Mouse (Mus musculus): ENCODE measurements at regions not wholly inside any gene's neighbourhood (a gene's known extent, or its start where the extent isn't known, plus 50 kb on each side); places are given as distances from the start of the nearest gene placed in this dataset.

DNA sequence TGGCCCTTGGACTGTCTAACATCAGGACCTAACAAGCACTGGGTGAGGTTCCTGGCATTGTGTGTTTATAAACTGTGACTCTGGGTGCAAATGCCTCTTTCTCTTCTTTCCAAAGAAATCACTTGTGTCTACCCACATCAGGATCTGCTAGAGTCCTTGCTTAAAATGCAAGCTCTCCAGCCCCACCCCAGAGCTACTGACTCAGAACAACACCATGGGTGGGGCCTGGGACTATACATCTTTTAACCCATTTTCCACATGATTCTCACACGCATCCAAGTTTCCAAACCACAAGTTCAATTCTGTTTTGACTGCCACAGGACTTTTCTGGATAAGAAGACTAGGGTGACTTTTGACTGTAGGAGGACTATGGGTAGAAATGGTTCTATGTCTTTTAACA lies 88.7 kb upstream of the 4930412O13Rik start:
- no peak for ATAC-seq (ENCODE audit: low FRiP score, low read depth)
- no peak overlapping the region for H3K4me3 ChIP-seq
- H3K36me3 ChIP-seq: no peaks in the 10 kb centered on the region
- 0 out of 2 replicates have a peak, but pooled peaks cover 5% of the 10 kb centered on the region for H3K4me1 ChIP-seq
- H3K9me3 ChIP-seq: no peaks in the 10 kb centered on the region
- WGBS: 97% methylated on average over 1 of the region's 1 CpGs
- no peaks in the 10 kb centered on the region for H3K27me3 ChIP-seq
- H3K27ac ChIP-seq (replicated peaks): no peak overlapping the region
- no peak overlapping the region for H3K4me2 ChIP-seq (replicated peaks)
- no peak overlapping the region for H3K9ac ChIP-seq (replicated peaks)

DNA sequence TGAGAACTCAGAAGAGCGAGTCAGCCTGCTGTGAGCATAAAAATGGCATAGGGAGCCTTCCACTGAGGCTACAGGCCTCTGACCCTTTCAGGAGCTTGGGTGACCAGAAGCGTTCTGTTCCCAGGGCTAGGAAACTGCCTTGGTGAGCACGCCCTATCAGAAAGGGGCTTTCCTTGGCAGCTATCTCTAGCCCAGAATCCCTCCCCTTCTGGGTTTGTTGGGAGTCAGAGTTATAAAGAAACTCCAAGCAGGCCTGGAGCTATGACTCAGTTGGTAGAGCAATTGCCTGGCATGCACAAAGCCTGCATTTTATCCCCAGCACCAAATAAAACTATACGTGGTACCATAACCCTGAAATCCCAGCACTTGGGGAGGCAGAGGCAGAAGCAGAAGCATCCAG lies 85.7 kb upstream of the 4930412O13Rik start:
- H3K4me3 ChIP-seq: no peak overlapping the region
- 67% methylated on average over 4 of the region's 4 CpGs for whole genome bisulfite sequencing
- no peak overlapping the region for H3K27ac ChIP-seq (replicated peaks)
- no peak overlapping the region for H3K4me2 ChIP-seq (replicated peaks)
- 0 out of 2 replicates have a peak, but pooled peaks cover 5% of the 10 kb centered on the region for H3K4me1 ChIP-seq
- H3K9me3 ChIP-seq: no peaks in the 10 kb centered on the region
- H3K36me3 ChIP-seq: no peaks in the 10 kb centered on the region
- no peak overlapping the region for H3K9ac ChIP-seq (replicated peaks)
- H3K27me3 ChIP-seq: no peaks in the 10 kb centered on the region
- no peak for ATAC-seq (ENCODE audit: low FRiP score, low read depth)

DNA sequence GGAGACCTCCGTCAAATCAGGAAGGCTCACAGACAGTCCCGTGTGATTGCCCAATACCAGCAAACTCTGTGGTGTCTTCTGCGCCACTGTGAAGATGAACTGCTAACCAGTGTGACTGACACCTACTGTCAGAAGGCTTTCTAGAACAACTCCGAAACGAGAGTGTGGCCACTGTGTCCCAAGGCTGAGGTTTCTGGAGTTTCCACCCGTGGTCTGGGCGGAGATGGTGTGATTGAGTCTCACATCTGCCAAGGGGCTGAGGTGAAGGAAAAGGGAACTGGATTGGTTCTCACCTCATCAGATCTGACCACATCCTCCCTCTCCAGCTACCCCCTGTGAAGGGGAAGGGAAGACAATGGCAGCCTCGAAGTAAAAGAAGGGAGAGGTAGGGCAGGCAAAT lies 79.6 kb upstream of the 4930412O13Rik start:
- H3K4me2 ChIP-seq (replicated peaks): no peak overlapping the region
- H3K27ac ChIP-seq (replicated peaks): no peak overlapping the region
- no peaks in the 10 kb centered on the region for H3K36me3 ChIP-seq
- H3K4me1 ChIP-seq: no peaks in the 10 kb centered on the region
- H3K4me3 ChIP-seq: no peak overlapping the region
- H3K9ac ChIP-seq (replicated peaks): no peak overlapping the region
- no peaks in the 10 kb centered on the region for H3K9me3 ChIP-seq
- ATAC-seq (ENCODE audit: low FRiP score, low read depth): no peak
- H3K27me3 ChIP-seq: no peaks in the 10 kb centered on the region
- 82% methylated on average over 8 of the region's 8 CpGs for WGBS

DNA sequence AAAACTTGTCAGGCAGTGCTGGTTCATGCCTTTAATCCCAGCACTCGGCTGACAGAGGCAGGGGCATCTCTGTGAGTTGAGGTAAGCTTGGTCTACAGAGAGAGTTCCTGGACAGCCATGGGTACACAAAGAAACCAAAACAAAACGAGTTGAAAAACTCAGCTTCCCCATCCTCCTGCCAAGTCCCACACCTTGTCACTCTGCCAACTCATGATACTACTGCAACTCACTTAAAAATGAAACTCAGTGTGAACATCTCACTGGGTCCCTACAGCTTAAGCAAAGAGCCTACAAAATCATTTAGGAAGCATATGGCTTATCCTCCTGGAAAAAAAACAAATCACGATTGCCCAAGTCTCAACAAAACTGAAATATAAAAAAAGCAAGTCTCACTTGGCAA lies 76.7 kb upstream of the 4930412O13Rik start:
- ATAC-seq (ENCODE audit: low FRiP score, low read depth): no peak
- Histone ChIP-seq H3K9ac (replicated peaks) (no peak overlapping the region), H3K4me2 (replicated peaks) (no peak overlapping the region), H3K36me3 (no peaks in the 10 kb centered on the region), H3K9me3 (no peaks in the 10 kb centered on the region), H3K27ac (replicated peaks) (no peak overlapping the region), H3K27me3 (no peaks in the 10 kb centered on the region), H3K4me3 (no peak overlapping the region), H3K4me1 (no peaks in the 10 kb centered on the region)
- WGBS: 67% methylated on average over 3 of the region's 3 CpGs

DNA sequence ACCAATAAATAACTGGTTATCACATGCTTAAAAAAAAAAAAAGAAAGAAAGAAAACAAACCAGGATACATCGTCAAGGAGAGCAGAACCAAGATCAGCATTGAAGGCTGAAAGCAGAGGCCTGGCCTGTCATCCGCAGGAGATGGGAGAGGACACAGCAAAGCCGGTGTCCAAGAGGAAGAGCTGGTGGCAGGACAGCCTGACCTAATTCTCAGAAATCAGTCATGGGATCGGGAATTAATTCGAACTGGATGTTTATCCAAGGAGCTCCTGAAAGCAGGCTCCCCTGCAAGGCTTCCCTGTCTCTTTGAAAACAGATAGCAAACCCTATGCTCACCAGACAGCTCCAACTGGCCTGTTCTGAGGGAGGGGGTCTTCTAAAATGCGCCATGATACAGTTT lies 75.5 kb upstream of the 4930412O13Rik start:
- no peak for ATAC-seq (ENCODE audit: low FRiP score, low read depth)
- Histone ChIP-seq H3K4me3 (no peak overlapping the region), H3K4me2 (replicated peaks) (no peak overlapping the region), H3K9me3 (no peaks in the 10 kb centered on the region), H3K27me3 (no peaks in the 10 kb centered on the region), H3K4me1 (no peaks in the 10 kb centered on the region), H3K27ac (replicated peaks) (no peak overlapping the region), H3K36me3 (no peaks in the 10 kb centered on the region), H3K9ac (replicated peaks) (no peak overlapping the region)
- 85% methylated on average over 6 of the region's 6 CpGs for WGBS

Measured in midbrain, embryonic 12.5 days (tissue).